Mouse (Mus musculus): Measurements from ENCODE around the gene Bahcc1. TPM values are rescaled to one million over a fixed set of nuclear protein-coding genes. Genes with fewer than 3 reads are reported as not detected.

The Bahcc1 gene
- polyA plus RNA-seq, 1 experiment: 9.2 TPM

DNA sequence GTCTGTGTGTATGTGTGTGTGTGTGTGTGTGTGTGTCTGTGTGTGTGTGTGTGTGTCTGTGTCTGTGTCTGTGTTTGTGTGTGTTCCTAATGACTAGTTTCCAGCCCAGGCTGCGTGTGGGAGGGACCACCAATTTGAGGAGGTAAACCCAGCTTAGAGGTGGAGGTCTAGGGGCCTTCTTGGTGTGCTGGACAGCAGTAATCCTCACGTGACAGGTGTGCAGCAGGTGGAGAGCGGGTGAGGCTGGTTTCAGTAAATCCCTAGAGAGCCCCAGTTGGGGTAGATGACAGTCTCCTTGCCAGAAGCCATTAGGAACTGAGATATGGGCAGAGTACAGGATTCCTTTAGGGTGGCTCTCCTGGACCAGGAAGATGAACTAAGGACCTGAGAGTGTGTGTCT, 36.3 kb downstream of the Bahcc1 start:
- H3K4me3 ChIP-seq (ENCODE audit: insufficient read depth, low read depth, low read length): no peak overlapping the region
- no peak overlapping the region for H3K27ac ChIP-seq (ENCODE audit: insufficient read depth, low read depth, low read length)
- no peak for DNase-seq
- H3K4me1 ChIP-seq (ENCODE audit: control insufficient read depth, insufficient read depth, low read length): no peaks in the 10 kb centered on the region
- H3K36me3 ChIP-seq (ENCODE audit: control insufficient read depth, insufficient read depth, low read length): no peaks in the 10 kb centered on the region
- no peaks in the 10 kb centered on the region for H3K27me3 ChIP-seq (replicated peaks; ENCODE audit: control insufficient read depth, insufficient read depth, low read length)
- TF ChIP-seq POLR2A (IDR thresholded peaks at IDR 0.05; ENCODE audit: low read depth, low read length) (no peak), CTCF (conservative IDR thresholded peaks at IDR 0.05; ENCODE audit: insufficient read depth, insufficient read length, low read depth, low read length) (no peak)
- WGBS: 93% methylated on average over 3 of the region's 3 CpGs

DNA sequence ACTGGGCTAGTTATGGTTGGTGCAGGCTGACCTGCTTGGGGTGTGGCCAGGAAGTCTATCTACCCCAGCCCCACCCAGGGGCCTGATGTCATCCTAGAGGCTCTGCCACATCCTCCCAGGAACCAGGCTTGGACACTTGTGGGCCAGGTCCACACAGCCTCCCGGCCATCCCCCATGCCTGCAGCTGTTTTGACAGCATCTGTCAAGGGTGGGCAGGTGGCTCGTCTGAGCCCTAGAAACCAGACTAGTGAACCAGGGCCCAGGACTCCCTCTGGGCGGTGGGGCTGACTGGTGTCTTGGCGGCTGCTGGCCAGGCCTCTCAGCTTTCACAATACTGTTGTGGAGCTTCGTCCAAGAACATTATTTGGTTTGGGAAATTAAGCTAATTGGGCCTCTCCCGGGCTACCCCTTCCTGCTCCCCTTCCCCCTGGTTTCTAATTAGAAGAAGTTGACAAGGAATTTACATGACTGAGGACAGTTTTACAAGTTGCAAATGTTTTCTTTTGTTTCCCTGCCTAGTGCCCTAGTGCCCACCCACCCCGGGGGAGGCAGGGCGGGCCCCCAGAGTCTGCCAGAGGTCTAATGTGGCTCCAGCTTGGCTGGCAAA, 36.9 kb downstream of the Bahcc1 start:
- Histone ChIP-seq H3K36me3 (ENCODE audit: control insufficient read depth, insufficient read depth, low read length) (no peaks in the 10 kb centered on the region), H3K4me1 (ENCODE audit: control insufficient read depth, insufficient read depth, low read length) (no peaks in the 10 kb centered on the region), H3K4me3 (ENCODE audit: insufficient read depth, low read depth, low read length) (no peak overlapping the region), H3K27me3 (replicated peaks; ENCODE audit: control insufficient read depth, insufficient read depth, low read length) (no peaks in the 10 kb centered on the region), H3K27ac (ENCODE audit: insufficient read depth, low read depth, low read length) (no peak overlapping the region)
- TF ChIP-seq POLR2A (IDR thresholded peaks at IDR 0.05; ENCODE audit: low read depth, low read length): no peak
- TF ChIP-seq CTCF (conservative IDR thresholded peaks at IDR 0.05; ENCODE audit: insufficient read depth, insufficient read length, low read depth, low read length): no peak
- 74% methylated on average over 8 of the region's 8 CpGs for WGBS
- DNase-seq: peak; percentile 32

DNA sequence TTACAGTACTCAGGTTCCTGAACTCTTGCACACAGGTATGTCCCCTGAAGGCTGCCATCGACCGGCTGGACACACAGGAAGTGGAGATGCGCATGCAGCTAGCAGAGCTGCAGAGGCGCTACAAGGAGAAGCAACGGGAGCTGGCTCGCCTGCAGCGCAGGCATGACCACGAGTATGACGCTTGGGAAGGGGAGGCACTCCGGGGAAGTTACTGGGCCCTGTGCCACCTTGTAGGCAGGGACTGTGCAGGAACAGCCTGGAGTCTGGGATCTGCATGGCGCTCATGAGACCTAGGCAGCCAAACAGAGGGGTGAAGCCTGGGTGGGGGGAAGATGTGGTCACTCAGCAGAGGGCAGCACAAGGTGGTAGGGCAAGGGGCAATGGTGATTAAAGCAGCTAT, 46.6 kb downstream of the Bahcc1 start:
- no peaks in the 10 kb centered on the region for H3K36me3 ChIP-seq (ENCODE audit: control insufficient read depth, insufficient read depth, low read length)
- no peaks in the 10 kb centered on the region for H3K27me3 ChIP-seq (replicated peaks; ENCODE audit: control insufficient read depth, insufficient read depth, low read length)
- H3K4me3 ChIP-seq (ENCODE audit: insufficient read depth, low read depth, low read length): no peak overlapping the region
- WGBS: 70% methylated on average over 11 of the region's 11 CpGs
- no peak overlapping the region for H3K27ac ChIP-seq (ENCODE audit: insufficient read depth, low read depth, low read length)
- DNase-seq: peak; percentile 42
- TF ChIP-seq POLR2A (IDR thresholded peaks at IDR 0.05; ENCODE audit: low read depth, low read length): no peak
- TF ChIP-seq CTCF (conservative IDR thresholded peaks at IDR 0.05; ENCODE audit: insufficient read depth, insufficient read length, low read depth, low read length): no peak
- no peaks in the 10 kb centered on the region for H3K4me1 ChIP-seq (ENCODE audit: control insufficient read depth, insufficient read depth, low read length)

DNA sequence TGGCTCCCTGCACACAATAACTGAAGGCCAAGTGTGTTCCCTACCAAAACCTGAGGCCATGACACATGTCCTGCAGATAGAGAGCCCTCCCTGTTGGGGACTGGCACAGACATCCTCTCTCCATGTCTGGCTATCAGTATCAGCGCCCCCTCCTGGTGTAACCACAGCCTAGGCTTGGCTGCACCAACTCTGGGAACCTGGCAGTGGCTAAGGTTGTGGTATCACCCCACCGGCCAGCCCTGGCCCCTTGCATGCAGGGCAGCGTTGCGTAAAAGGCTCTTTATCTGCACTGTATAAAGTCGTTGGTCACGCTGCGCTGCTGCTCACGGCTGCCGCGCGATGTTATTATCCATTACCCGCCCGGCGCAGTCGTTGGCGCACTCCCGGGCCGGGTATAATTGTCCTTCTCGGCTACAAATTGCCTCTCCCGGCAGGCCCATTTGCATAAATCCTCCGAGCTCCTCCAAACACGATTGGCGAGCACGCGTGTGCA, 47.6 kb downstream of the Bahcc1 start:
- Histone ChIP-seq H3K4me3 (ENCODE audit: insufficient read depth, low read depth, low read length) (no peak overlapping the region), H3K4me1 (ENCODE audit: control insufficient read depth, insufficient read depth, low read length) (no peaks in the 10 kb centered on the region), H3K27me3 (replicated peaks; ENCODE audit: control insufficient read depth, insufficient read depth, low read length) (no peaks in the 10 kb centered on the region), H3K27ac (ENCODE audit: insufficient read depth, low read depth, low read length) (no peak overlapping the region), H3K36me3 (ENCODE audit: control insufficient read depth, insufficient read depth, low read length) (no peaks in the 10 kb centered on the region)
- peak; percentile 59 for DNase-seq
- 60% methylated on average over 25 of the region's 25 CpGs for WGBS
- TF ChIP-seq CTCF (conservative IDR thresholded peaks at IDR 0.05; ENCODE audit: insufficient read depth, insufficient read length, low read depth, low read length): peak; percentile 58
- no peak for TF ChIP-seq POLR2A (IDR thresholded peaks at IDR 0.05; ENCODE audit: low read depth, low read length)

DNA sequence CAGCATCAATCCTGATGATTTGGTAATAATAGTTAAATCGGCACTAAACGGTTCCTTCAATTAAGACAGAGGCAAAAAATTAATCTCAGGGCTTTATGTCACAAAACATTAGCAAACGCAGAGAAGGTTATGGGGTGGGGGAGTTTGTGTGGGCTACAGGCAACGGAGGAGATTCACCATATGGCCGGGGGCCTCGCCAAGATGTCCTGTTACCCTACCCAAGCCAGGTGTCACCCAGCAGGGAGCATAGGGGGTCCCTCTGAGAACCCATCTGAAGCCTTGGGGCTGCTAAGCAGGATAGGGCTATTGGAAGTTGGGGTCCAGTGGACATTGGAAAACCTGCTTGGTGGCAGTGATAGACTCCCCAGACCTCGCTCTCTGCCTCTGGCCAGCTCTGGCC, 48.0 kb downstream of the Bahcc1 start:
- no peaks in the 10 kb centered on the region for H3K36me3 ChIP-seq (ENCODE audit: control insufficient read depth, insufficient read depth, low read length)
- no peaks in the 10 kb centered on the region for H3K27me3 ChIP-seq (replicated peaks; ENCODE audit: control insufficient read depth, insufficient read depth, low read length)
- 78% methylated on average over 7 of the region's 7 CpGs for WGBS
- H3K4me1 ChIP-seq (ENCODE audit: control insufficient read depth, insufficient read depth, low read length): no peaks in the 10 kb centered on the region
- TF ChIP-seq POLR2A (IDR thresholded peaks at IDR 0.05; ENCODE audit: low read depth, low read length): no peak
- no peak for TF ChIP-seq CTCF (conservative IDR thresholded peaks at IDR 0.05; ENCODE audit: insufficient read depth, insufficient read length, low read depth, low read length)
- no peak overlapping the region for H3K4me3 ChIP-seq (ENCODE audit: insufficient read depth, low read depth, low read length)
- DNase-seq: no peak
- H3K27ac ChIP-seq (ENCODE audit: insufficient read depth, low read depth, low read length): no peak overlapping the region

DNA sequence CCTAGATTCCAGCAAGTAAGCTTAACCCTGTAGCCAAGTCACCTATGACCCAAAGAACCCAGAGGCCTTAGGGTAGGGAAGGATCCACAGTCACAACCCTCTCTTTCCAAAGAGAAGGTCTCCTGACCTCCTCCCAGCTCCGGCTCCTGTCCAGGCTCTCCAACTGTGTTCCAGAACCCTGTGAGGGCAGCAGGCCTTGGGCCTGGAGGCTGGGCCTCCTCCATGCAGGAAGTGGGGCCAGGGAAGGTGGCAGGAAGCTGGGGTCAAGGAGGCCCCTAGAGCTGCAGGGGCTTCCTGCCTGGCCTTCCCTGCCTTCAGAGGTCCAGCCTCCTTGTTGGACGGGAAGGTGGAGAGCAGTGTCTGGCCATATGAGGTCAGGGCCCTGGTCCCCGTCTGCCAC, 48.5 kb downstream of the Bahcc1 start:
- H3K27ac ChIP-seq (ENCODE audit: insufficient read depth, low read depth, low read length): no peak overlapping the region; the same call in 1 of the 2 replicates
- no peaks in the 10 kb centered on the region for H3K36me3 ChIP-seq (ENCODE audit: control insufficient read depth, insufficient read depth, low read length)
- WGBS: 46% methylated on average over 3 of the region's 3 CpGs
- H3K4me1 ChIP-seq (ENCODE audit: control insufficient read depth, insufficient read depth, low read length): no peaks in the 10 kb centered on the region
- DNase-seq: peak; percentile 82
- H3K4me3 ChIP-seq (ENCODE audit: insufficient read depth, low read depth, low read length): no peak overlapping the region
- no peaks in the 10 kb centered on the region for H3K27me3 ChIP-seq (replicated peaks; ENCODE audit: control insufficient read depth, insufficient read depth, low read length)
- TF ChIP-seq POLR2A (IDR thresholded peaks at IDR 0.05; ENCODE audit: low read depth, low read length): no peak

DNA sequence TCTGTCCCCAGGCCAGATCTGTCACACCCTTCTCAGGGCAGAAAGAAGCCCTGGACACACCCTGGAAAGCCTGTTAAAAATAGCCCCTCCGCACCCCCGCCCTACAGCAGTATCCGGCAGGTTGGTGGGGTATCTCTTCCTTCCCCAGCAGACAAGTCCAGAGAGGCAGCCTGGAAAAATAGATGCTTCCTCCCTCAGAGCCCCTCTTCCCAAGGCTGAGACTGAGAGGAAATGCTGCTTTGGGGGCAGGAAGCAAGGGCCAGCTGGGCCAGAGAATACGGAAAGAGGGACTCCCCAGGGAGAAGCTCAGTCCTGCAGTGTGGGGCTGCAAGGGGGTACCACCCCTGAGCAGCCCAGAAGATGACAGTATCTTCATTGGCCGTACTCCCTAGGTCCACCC, 50.8 kb downstream of the Bahcc1 start:
- no peaks in the 10 kb centered on the region for H3K27me3 ChIP-seq (replicated peaks; ENCODE audit: control insufficient read depth, insufficient read depth, low read length)
- 0 out of 2 replicates have a peak overlapping the region, but pooled peaks have one; percentile 10 for H3K27ac ChIP-seq (ENCODE audit: insufficient read depth, low read depth, low read length)
- DNase-seq: peak; percentile 83
- H3K4me1 ChIP-seq (ENCODE audit: control insufficient read depth, insufficient read depth, low read length): no peaks in the 10 kb centered on the region
- TF ChIP-seq POLR2A (IDR thresholded peaks at IDR 0.05; ENCODE audit: low read depth, low read length) (no peak), CTCF (conservative IDR thresholded peaks at IDR 0.05; ENCODE audit: insufficient read depth, insufficient read length, low read depth, low read length) (no peak)
- 76% methylated on average over 5 of the region's 5 CpGs for WGBS
- no peaks in the 10 kb centered on the region for H3K36me3 ChIP-seq (ENCODE audit: control insufficient read depth, insufficient read depth, low read length)
- no peak overlapping the region for H3K4me3 ChIP-seq (ENCODE audit: insufficient read depth, low read depth, low read length)

All from kidney, adult 2 months (tissue).